Mouse (Mus musculus) A20 (cell line): ENCODE results near the gene Smurf2.
"Not testable (repeated sequence)": the region's sequence is repeated elsewhere in the genome, so short reads cannot be mapped to it uniquely, and the experiment has no call there.

Experiments
- DNase-seq: peaks from one replicate; pipeline ENCODE4 v3.0.0-alpha.2; 2011; ENCODE audit warnings: low read depth, low spot score

Smurf2 gene

DNA sequence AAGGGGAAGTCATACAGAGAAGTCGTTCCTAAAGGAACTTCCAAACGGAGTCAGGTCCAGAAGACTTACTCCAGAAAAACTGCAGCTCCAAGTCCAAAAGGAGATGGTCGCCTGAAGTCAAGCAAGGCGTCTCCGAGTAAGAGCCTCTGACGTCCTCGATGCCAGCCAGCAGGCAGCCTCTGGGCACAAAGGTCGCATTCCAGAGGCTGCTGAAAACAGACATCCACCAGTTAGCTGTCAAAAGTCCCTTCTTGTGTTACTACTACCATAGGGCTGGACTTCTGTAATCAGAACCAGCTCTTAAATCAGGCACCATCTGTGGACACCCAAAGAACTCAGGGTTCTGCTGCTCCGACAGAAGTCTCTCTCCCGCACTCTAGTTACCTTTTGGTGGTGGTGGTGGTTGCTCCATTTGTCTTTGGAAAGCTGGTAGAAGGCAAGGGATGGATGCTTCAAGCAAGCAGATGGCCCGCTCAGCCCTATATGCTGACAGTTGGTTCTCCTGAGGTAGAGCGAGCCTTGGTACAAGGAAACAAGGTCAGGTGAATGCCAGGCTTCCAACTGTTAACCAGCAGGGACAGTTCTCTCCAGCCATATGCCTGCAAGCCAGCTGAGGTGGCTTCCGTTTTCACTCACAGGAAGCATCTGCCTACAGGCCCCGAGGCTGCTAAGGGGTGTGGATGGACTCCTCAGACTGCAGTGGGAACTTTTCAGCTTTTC lies 105.8 kb downstream of the Smurf2 start:
- no peak for DNase-seq

DNA sequence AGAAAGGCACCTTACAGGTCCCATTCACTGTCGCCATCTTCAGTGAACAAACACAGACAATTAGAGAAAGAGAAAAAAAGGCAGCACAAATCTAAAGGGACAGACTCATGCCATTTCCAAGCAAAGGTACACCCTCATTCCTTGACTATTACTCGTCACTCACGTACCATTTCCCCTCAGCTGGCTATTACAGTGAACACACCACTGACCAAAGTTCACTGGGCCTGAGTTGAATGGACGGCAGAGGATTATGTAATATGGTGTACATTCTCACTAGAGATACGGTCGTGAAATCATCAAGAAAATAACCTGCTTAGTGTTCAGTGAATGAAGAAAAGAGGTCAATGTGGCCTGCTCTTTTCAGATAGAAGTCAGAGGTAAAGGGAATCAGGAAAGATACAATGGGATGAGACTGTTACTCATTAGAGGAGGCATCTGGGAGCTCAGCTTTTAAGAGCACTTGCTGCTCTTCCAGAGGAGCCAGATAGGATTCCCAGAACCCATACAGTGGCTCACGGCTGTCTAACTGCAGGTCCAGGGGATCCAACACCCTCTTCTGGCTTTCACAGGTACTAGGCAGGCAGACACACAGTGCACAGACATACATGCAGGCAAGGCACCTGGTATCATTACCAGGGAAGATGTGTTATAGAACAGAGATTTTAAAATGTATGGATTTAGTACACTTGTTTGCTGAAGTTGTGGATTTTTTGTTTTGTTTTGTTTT lies 107.9 kb downstream of the Smurf2 start:
- DNase-seq = no peak

DNA sequence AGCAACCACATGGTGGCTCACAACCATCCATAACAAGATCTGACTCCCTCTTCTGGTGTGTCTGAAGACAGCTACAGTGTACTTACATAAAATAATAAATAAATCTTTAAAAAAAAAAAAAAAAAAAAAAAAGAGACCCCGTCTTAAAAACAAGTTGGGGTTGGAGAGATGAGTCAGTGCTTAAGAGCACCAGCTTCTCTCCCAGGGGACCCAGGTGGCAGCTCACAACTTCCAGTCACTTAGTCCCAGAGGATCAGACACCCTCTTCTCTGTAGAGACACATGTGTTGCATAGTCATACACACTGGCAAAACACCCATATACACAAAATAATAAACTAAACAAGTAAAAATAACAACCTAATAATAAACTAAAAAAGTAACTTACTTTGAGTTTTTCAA lies 113.1 kb downstream of the Smurf2 start:
- not testable (repeated sequence) for DNase-seq

DNA sequence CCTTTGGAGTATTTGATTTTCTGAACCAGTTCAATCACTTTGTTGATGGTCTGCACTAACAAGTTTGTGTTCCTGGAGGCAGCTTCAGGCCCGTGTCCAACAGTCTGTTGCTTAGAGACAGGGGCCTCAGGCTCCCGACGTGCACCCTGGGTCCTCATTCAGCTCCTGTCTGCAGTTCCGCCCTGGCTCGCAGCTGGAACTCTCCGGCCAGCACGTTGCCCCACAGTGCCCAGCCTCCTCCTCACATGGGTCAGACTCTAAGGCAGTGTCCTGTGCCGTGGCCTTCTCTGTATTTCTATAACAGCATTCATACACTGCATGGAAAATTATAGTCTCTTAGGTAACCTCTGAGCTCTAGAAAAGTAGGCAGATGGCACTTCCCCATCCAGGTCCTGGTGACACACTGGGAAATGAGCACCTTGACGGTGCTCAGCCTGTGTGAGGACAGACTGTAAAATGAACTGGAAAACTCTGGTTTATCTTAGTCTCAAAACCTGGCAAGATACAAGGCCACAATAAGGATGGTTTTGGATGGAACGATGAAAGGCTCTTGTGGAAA lies 118.4 kb downstream of the Smurf2 start:
- DNase-seq = no peak

DNA sequence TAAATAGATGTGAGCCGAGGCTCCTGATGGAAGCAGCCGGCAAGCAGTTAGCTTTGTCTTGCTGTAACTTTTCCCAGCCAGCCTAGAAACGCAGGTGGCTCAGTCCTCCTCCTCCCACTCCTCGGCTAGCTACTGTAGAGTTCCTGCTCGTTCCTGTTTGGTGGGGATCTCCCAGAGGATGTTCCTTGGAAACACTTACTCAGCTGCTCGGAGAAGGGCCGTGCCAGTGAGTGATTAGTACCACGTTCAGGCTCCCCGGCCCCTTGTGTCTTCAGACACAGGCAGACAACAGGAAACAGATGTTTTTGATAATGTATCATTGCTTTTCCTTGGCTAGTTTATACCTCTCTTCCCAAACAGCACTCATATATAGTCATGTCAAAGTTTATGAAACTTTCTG lies 124.8 kb downstream of the Smurf2 start:
- DNase-seq = no peak

DNA sequence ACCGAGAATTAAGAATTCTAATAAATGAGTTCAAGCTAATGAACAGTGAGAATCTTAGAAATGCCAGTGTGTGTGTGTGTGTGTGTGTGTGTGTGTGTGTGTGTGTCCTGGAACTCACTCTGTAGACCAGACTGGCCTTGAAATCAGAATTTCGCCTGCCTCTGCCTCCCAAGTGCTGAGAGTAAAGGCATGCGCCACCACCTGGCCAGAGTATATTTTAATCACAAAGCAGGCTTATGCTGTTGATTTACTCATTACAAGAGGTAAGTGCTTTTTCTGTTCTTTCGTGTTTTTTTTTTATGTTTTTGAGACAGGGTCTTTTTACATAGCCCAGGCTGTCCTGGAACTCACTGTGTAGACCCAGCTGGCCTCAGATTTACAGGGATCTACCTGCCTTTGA lies 126.7 kb downstream of the Smurf2 start:
- peak; percentile 54 for DNase-seq

DNA sequence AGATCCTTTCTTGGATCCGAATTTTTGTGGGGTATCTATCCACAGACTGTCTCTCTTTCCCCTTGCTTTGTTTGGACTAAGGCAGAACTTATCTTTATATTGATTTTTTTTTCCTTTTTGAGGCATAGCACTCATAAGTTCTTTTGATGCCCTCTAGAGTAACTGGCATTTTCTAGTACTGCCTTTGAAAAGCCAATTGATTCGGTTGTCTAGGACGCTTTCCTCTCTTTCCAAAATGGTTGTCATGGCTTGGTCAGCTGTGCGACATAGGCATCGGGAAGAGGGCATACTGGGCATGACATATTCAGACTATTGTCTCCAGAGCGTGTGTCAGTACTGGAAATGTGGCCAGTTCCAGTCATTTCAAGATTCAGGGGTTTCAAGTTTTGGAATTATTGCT lies 130.9 kb downstream of the Smurf2 start:
- DNase-seq = no peak

DNA sequence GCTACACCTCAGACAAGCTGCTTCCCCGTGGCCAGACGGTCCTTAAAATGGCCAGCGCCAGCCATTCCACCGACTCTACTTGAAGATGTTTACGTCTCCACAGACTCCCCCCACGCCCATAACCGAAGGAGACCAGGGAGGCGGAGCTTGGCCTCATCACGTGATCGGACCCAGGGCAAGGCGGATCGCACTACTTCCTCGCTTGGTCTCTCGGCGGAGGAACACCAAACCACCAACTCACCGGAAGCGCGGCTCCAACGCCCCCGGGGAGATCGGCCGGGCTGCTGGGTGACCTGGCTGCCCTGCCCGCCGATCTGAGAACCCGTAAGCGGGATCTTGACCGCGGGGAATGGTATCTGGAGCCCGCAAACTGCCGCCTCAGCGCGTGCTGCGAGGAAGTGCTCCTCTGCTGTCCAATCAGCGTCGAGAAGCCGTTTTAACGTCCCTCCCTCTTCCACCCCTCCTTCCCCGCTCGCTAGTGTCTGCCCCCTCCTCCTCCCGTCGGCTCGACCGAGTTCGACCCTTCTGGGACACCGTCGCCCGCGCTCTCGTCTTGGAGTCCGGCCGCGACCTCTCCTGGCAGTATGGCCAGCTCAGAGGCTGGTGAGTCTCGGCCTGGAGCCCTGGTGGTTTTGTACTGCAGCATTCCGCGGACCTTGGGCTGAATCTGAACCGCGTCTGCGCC lies 131.6 kb downstream of the Smurf2 start, which contains the start of the genes Ddx5 and Cep95:
Gene Ddx5, minus strand, starts transcription at position 411 of the 685 bp plus-strand sequence.
Gene Cep95, plus strand, starts transcription at position 478 of the 685 bp plus-strand sequence.
- DNase-seq = peak; percentile 100

DNA sequence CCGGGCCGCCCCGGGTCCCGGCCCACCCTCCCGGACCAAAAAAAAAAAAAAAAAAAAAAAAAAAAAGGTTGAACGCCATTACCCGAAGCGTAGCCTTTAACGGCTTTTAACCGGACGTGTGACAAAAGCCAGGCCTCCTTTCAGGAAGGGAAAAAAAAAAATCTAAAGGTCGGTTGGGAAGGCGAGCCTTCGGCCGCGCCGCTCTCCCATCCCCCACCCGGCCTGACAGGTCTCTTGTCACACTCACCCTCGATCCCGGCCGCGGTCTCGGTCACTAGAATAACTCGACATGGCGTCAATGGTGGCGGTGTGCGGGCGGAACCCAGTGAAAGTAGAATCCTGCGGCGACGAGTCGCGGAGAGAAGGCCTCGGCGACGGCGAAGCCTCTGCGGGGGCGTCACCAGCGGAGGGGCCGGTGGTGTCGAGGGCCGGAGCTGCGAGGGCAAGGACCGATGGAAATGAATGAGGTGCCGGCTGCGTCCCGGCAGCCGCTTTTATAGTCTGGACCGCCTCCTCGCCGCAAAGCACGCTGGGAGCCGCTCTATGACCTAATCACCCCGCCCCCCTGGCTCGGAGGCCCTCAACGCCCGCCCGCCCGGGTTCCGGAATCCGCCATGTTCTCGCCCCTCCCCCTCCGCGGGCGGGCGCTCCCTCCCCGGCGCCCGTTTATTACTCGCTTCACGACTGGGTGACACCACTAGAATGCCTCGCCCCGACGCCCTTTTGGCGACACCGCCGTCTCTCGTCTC lies 132.3 kb downstream of the Smurf2 start:
- peak; percentile 99 for DNase-seq

DNA sequence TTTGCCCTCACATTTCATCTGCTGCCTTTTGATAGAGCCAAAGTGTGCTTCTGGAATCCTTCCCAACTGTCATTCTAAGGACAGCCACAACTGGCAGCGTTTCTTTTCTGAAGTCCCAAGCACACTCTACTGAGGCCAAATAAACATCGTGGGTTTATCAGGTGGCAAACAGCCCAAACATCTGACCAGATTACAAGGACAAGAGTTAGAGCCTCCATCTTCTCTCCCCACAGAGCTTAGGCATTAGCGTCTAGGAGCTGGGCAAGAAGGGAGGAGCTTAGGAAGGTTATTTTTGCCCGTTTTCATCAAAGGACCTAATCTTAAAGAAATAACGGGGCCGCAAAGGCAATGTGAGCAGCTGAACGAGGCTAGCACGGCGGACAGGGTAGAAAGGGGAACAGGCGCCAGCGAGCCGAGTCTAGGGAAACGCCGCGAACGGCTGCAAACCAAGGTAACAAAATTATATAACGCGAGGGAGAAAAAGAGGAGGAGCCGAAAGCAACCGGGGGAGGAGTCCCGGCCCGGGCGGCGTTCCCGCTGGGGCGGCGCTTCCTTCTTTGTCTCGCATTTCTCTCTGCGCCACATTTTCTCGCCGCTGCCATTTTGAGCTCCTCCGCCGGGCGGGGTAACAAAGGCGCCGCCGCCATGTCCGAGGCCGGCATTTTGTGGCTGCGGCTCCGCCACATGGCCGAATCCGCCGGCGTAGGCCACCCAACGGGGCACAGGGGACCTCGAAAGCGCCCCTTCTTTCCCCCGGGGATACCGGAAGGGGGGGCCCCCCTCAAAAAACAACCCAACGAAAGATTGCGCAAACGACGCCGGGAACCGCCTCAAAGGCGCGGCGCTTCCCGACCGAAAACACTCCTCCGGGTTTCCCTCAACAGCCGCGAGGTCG lies 133.1 kb downstream of the Smurf2 start:
- DNase-seq = peak; percentile 92

DNA sequence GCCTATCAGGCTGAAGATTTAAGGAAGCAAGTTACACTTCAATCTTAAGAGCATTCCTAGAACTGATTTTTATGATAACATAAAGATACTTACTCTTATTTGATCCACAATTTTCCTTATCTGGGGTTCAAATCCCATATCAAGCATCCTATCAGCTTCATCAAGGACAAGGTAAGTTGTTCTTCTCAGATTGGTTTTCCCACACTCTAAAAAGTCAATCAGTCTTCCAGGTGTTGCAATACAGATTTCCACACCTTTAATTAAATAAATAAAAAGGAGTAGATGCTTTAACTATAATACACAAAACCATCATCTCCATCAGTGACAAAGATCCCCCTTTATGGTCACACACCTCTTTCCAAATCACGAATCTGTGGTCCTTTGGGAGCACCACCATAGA lies 135.5 kb downstream of the Smurf2 start:
- no peak for DNase-seq

DNA sequence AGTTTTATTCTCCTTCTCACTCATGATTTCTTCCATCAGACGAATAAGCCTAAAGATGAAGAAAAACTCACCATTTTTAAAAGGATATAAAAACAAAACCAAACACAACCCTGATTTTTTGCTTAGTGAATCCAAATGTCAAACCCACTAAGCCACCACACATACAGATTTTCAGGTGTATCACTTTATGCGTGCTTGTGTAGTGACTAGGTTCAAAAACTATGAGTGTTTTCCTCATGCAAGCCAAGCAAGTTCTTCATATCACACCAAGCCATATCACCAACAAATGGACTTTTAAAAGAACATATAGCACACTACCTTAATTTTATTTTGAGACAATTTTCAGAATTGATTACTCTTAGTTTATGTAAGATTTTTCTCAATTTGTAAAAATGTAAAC lies 136.0 kb downstream of the Smurf2 start:
- no peak for DNase-seq

DNA sequence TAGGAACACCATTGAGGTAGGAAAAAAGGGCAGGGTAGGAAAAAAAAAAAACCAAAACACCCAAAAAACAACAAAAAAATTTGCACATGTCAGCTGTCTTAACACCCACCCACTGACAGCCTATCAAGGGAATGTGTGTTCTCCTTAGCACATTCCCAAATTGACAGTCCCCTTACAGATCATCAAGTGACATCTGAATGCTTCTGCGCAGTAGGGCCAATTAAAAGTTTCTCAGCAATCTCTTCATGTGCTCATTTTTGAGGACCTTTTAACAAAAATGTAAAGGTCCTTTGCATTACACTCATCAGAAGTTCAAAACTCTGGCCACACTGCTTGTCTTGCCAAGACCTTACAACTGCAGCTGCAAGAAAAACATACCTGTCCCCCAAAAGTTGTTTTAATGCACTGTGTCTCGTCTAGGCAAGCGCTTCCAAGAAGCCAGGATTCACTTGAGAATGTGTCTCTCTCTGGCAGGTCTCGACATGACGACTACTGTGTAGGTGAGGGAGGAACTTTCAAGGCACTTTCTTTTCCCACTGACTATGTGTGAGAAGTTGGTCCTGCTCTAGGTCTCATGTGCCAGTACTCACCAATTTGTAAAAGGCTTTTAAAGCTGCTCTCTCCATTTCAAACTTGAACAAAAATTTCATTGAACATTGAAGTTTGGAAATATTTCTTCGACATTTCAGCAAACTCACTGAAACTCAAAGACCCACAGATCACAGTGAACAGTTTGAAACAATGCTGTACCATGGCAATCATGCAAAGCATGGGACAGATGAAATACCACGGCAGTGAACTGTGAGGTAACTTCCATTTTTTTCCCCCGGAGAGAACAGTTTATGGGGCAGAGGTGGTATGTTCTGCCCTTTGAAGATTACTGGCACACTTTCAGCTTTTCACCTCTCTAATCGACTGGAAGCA lies 137.4 kb downstream of the Smurf2 start:
- DNase-seq = no peak

DNA sequence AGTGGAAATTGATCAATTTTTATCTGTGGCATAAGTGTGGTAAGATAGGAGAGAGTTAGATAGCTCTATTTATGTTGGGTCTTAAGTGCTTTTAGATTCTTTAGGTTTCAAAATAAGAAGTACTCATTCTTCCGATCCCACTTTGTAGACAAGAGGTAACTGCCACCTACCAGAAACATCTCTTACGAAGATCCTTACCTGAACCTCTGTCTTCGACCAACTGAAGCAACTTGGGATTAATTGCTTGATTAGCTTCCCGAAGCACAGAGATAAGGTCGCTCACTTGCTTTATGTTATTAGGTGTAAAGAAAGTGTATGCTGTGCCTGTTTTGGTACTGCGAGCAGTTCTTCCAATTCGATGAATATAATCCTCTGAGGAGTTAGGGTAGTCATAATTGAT lies 138.2 kb downstream of the Smurf2 start:
- DNase-seq = not testable (repeated sequence)

DNA sequence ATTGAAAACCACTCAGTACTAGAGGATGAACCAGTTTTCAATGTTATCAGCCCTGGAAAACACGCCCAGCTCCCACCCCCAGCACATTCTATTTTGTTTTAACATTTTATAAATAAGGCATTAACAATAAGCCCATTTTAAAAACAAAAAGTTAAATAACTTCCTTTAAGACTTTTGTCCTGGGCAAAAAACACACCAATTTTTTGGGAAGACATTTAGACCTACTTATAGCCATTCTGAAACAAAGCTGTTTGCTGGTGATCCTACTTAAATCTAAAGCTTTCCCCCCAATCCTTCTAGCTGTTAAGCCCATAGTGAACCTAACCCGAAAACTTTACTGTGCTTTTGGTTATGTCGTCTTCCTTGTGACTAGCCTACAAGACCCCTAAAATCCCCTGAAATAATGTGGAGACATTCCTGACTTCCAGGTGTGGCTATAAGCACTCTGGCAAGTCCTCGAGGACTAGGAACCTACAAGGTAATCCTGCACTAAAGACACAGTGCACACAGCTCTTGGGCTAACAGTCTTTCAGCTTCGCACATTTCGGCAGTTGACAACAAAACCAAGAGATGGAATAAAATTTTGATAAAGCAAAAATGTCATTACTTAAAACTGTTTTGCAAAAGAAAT lies 139.8 kb downstream of the Smurf2 start:
- DNase-seq = no peak

DNA sequence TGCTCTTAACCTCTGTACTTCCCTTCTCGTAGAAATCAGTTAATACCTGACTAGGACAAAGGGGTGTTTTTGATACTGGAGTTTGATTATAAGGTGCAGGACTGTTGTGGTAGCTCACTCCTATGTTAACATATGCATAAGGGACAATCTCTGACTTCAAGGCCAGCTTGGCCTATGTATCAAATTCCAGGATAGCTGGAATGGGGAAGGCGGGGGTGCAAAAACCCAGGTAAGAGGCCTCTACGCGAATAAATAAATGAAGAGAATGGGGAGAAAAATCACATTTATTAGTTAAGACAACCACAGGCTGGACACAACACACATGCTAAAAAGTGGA lies 140.5 kb downstream of the Smurf2 start:
- DNase-seq = no peak

DNA sequence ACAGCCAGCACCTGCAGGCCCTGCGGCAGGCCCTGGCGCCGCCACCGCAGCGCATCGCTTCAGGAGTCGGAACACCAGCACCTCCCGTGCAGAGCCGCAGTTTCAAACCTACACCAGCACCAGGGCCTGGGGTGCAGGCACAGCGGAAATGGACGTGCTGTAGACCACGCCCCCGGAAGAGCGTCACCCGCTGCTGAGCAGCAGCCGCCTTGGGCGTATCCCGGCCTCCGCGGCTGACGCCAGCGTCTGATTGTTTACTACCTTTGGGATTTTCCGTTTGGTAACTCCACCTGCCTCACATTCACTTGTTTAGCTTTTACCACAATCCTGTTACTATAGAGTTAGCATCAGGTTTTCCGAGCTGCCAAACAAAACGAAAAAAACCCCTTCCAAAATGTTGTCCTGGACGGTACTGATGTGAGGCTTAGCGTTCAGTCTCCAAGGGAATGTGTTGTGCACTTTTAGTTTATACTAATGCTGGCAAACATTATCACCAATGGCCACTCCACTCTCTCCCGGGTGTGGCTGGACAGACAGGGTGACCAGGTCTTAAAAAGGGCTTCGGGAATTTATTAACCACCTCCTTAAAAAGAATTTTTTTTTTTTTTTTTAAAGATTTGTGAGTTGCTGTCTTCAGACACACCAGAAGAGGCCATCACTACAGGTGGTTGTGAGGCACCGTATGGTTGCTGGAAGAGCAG lies 141.0 kb downstream of the Smurf2 start, which contains the start of gene Polg2:
Gene Polg2, minus strand, starts transcription at position 150 of the 701 bp plus-strand sequence.
- peak; percentile 97 for DNase-seq
